Mouse (Mus musculus): Measurements from ENCODE around the gene Olfr65. TPM values are rescaled to one million over a fixed set of nuclear protein-coding genes. Genes with fewer than 3 reads are reported as not detected.

Olfr65 gene
- polyA plus RNA-seq (2015; fragmentation: Nextera tagmentation; extraction: Ambion mirVana), result not detected in 2 replicates

DNA sequence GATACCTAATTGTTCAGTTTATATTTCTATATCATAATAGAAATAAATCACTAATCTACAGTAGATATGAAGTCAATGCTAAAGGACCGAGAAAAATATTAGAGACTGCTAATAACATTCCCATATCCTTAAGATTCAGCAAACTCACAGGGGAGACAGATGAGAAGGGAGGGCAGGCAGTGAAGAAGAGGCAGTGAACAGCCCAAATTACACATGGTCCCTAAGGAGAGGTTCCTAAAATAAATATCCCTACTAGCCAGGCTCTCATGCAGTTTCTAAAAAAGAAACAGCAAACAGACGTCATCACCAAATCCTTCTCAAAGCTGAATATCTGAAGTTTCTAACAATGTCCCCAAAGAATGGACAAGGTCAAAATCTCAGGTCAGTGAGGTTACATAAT, at the start of gene Olfr65:
TSS of gene Olfr65 (plus strand) at position 301 of the 400 bp plus-strand sequence.
- Histone ChIP-seq H3K27me3 (no peaks in the 10 kb centered on the region), H3K27ac (no peak within 1 kb of the TSS), H3K36me3 (ENCODE audit: poor library complexity, severe bottlenecking) (no peaks in the 10 kb centered on the region), H3K4me2 (no peak within 1 kb of the TSS), H3K4me1 (no peaks in the 10 kb centered on the region), H3K9ac (no peak within 1 kb of the TSS), H3K9me3 (replicated peaks) (no peaks in the 10 kb centered on the region), H3K4me3 (no peak within 1 kb of the TSS)
- 90% methylated on average over 2 of the region's 2 CpGs for WGBS
- ATAC-seq, result no peak

DNA sequence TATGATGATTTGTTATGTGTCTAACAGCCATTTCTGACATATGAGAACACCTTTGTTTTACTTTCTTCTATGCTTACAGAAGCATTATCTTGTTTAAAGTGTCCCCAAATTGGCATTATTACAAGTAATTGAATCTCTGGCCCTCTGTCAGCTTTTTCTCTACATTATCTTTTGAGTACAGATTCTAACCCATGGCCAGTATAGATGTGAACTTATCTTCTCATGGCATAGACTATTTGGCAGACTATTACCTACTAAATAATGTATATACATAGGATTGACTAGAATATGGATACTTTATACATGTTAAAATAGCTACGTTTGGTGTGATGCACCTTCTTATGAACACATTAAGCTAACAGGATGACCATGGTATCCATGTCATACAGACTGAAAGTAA, 48.6 kb upstream of the Olfr65 start:
- Histone ChIP-seq H3K4me2 (no peak overlapping the region), H3K4me1 (no peaks in the 10 kb centered on the region), H3K27me3 (no peaks in the 10 kb centered on the region), H3K9ac (no peak overlapping the region), H3K9me3 (replicated peaks) (no peaks in the 10 kb centered on the region), H3K27ac (no peak overlapping the region), H3K36me3 (ENCODE audit: poor library complexity, severe bottlenecking) (no peaks in the 10 kb centered on the region), H3K4me3 (no peak overlapping the region)
- 76% methylated on average over 1 of the region's 1 CpGs for WGBS
- no peak for ATAC-seq

DNA sequence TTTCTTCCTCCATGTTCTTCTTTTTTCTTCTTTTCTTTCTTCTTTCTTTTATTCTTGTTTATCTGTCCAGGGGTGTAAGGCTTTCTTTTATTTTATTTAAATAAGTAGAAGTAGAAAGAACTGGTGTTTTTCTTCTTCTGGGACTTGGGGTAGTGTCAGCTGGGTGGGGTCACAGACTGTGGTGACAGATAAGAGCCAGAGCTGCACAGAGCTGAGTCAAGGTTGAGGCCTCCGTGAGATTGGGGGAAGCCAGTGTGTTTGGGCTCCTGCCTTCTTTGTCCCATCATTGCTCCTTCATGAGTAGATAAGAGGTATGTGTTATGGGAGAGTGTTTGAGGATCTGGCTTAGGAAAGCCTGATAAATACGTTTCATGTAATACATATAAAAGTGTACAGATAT, 44.2 kb upstream of the Olfr65 start:
- H3K9me3 ChIP-seq (replicated peaks), result no peaks in the 10 kb centered on the region

DNA sequence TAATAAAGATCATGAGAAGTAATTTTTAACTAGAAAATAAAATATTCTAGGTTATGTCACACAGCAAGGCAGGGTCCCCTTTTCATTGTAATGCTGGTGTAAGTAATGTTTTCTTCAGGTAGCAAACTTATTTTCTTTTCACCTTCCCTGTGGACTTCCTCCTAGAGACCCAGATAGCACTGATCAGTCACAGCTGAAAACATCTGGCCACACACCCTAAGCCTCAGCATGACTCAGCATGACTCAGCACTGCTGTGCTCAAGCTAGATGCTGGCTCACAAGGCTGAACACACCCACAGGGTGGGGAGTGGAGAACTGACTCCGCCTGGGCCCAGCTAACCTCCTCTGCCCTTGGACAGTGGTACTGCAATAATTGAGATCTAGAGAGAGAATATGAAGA, 42.4 kb upstream of the Olfr65 start:
- Histone ChIP-seq H3K9me3 (replicated peaks) (no peaks in the 10 kb centered on the region), H3K4me3 (no peak overlapping the region), H3K4me2 (no peak overlapping the region), H3K27ac (no peak overlapping the region), H3K36me3 (ENCODE audit: poor library complexity, severe bottlenecking) (no peaks in the 10 kb centered on the region), H3K27me3 (no peaks in the 10 kb centered on the region), H3K9ac (no peak overlapping the region), H3K4me1 (no peaks in the 10 kb centered on the region)
- ATAC-seq, result no peak
- 62% methylated on average over 1 of the region's 1 CpGs for WGBS

More for the DNA sequence above, 44.2 kb upstream of the Olfr65 start:
- Histone ChIP-seq H3K4me2 (no peak overlapping the region), H3K9ac (no peak overlapping the region), H3K4me3 (no peak overlapping the region), H3K27ac (no peak overlapping the region), H3K27me3 (no peaks in the 10 kb centered on the region), H3K4me1 (no peaks in the 10 kb centered on the region), H3K36me3 (ENCODE audit: poor library complexity, severe bottlenecking) (no peaks in the 10 kb centered on the region)
- no peak for ATAC-seq
- 80% methylated on average over 2 of the region's 2 CpGs for WGBS

DNA sequence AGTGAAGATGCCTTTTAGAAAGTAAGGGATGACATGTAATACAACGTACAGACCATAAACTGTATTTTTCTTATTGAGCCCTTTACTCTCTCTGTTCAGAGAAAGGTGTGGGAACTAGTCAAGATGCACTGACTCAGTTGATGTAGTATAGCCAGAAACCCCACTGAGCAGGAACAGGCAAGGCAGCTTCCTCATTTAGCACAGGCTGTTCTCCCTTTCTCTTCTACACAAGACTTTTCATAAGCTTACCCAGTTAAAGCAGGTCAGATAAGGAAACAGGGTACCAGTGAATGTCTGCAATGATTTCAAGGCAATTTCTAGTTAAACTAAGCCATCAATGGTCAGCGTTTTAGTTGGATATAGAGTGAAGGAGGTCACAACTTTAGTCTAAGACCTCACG, 41.8 kb upstream of the Olfr65 start:
- no peaks in the 10 kb centered on the region for H3K9me3 ChIP-seq (replicated peaks)
- no peaks in the 10 kb centered on the region for H3K36me3 ChIP-seq (ENCODE audit: poor library complexity, severe bottlenecking)
- H3K27ac ChIP-seq, result no peak overlapping the region
- ATAC-seq, result no peak
- no peaks in the 10 kb centered on the region for H3K4me1 ChIP-seq
- H3K27me3 ChIP-seq, result no peaks in the 10 kb centered on the region
- no peak overlapping the region for H3K9ac ChIP-seq
- 85% methylated on average over 3 of the region's 3 CpGs for WGBS
- H3K4me2 ChIP-seq, result no peak overlapping the region
- no peak overlapping the region for H3K4me3 ChIP-seq

DNA sequence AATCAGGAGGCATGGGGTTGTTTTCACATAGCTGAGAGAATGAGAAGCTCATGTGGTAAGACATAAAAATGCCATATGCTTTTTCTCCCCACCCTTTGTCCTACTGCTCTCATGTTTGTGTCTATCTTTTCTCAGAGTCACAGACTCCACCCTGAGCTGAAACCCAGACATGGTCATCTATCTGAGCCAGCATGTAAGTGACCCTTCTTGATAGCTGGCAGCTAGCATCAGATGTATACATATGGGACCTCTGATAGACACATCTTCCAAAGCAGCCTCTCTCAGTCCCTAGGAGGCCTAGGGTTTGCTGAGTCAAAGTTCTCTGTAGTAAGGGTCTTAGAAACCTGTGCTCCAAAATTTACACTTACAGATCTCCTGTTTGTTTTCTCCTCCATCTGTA, 37.6 kb upstream of the Olfr65 start:
- H3K4me1 ChIP-seq, result no peaks in the 10 kb centered on the region
- no peak overlapping the region for H3K27ac ChIP-seq
- no peaks in the 10 kb centered on the region for H3K9me3 ChIP-seq (replicated peaks)
- no peak overlapping the region for H3K4me2 ChIP-seq
- no peaks in the 10 kb centered on the region for H3K27me3 ChIP-seq
- H3K36me3 ChIP-seq (ENCODE audit: poor library complexity, severe bottlenecking), result no peaks in the 10 kb centered on the region
- no peak overlapping the region for H3K9ac ChIP-seq
- H3K4me3 ChIP-seq, result no peak overlapping the region
- no peak for ATAC-seq

DNA sequence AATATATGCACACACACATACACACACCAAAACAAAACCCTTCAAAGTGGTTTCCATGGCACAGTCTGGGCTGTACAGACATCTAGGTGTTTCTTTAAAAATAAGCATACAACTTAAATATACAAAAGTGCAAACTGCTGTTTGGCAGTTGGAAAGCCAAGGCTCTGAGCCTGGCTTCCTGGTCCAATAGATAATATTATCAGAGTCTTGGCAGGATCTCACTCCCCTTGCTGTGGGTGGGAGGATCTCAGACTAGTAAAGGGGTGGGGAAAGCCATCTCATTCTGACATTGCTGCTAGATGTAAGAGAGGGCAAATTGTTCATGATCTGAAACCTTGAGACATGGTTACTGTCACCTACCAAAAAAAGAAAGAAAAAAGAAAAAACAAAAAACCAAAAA, 32.6 kb upstream of the Olfr65 start:
- H3K36me3 ChIP-seq (ENCODE audit: poor library complexity, severe bottlenecking), result no peaks in the 10 kb centered on the region
- ATAC-seq, result no peak
- H3K4me3 ChIP-seq, result no peak overlapping the region

DNA sequence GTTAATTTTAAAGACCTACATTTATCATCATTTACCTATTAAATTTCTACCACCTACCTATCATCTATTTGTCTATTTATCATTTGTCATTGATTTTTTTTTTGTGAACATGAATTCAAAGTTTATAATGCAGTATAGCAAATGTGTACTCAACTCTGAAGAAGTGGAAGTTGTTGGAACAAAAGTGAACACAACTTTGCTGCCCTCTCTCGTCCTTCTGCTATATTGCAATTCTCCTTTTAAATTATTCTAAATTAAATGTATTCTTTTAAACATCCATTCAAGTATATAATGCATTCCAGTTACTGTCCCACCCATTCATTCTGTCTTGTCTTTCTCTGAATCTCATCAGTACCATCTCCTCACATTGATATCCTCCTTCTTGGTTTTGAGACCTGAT, 30.2 kb upstream of the Olfr65 start:
- H3K27me3 ChIP-seq, result no peaks in the 10 kb centered on the region
- 9% methylated on average over 1 of the region's 1 CpGs for WGBS
- no peak overlapping the region for H3K4me3 ChIP-seq
- H3K27ac ChIP-seq, result no peak overlapping the region
- H3K4me2 ChIP-seq, result no peak overlapping the region
- no peaks in the 10 kb centered on the region for H3K9me3 ChIP-seq (replicated peaks)
- no peak overlapping the region for H3K9ac ChIP-seq
- no peaks in the 10 kb centered on the region for H3K4me1 ChIP-seq
- ATAC-seq, result no peak
- no peaks in the 10 kb centered on the region for H3K36me3 ChIP-seq (ENCODE audit: poor library complexity, severe bottlenecking)

More for the DNA sequence above, 32.6 kb upstream of the Olfr65 start:
- no peaks in the 10 kb centered on the region for H3K27me3 ChIP-seq
- H3K9me3 ChIP-seq (replicated peaks), result no peaks in the 10 kb centered on the region
- no peak overlapping the region for H3K27ac ChIP-seq
- H3K9ac ChIP-seq, result no peak overlapping the region
- no peaks in the 10 kb centered on the region for H3K4me1 ChIP-seq
- H3K4me2 ChIP-seq, result no peak overlapping the region

DNA sequence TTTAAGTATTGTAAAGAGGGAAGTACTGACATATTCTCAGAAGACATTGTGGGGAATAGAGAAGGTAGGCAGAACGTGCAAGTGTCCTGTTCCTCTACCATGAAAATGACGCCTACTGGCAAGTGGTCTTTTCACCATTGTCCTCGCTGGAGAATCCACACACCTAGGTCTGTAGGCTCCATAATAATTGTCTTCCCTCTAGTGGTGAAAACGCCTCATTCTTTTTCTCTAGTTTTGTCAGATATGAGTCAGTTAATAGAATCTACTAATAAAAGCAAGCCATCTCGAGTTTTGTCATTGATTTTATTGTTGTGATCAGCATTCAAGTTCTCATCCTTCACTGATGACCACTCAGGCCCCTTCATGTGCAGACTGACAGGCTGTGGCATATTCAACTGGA, 28.8 kb upstream of the Olfr65 start:
- no peaks in the 10 kb centered on the region for H3K9me3 ChIP-seq (replicated peaks)
- H3K27me3 ChIP-seq, result no peaks in the 10 kb centered on the region
- ATAC-seq, result no peak
- no peak overlapping the region for H3K9ac ChIP-seq
- no peaks in the 10 kb centered on the region for H3K4me1 ChIP-seq
- H3K36me3 ChIP-seq (ENCODE audit: poor library complexity, severe bottlenecking), result no peaks in the 10 kb centered on the region
- no peak overlapping the region for H3K4me2 ChIP-seq
- WGBS, result 52% methylated on average over 5 of the region's 5 CpGs
- H3K4me3 ChIP-seq, result no peak overlapping the region
- no peak overlapping the region for H3K27ac ChIP-seq

DNA sequence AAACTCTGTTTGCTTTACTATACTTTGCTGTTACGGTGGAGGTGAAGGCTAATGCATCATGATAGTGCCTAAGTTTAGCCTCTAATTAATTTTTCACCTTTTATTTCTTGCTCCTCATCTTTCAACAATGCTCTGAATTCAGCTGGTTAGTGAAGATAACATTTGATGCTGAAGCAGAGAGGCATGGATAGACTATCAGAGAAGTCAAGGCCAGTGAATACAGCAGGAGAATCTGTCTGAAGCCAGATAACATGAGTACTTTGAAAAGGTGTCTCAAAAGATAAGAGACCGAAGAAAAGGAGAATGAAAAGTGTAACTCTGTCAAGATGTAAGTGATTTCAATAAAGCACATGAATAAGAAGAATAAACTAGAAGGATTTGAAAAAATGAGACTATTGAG, 26.2 kb upstream of the Olfr65 start:
- WGBS, result 86% methylated on average over 2 of the region's 2 CpGs

DNA sequence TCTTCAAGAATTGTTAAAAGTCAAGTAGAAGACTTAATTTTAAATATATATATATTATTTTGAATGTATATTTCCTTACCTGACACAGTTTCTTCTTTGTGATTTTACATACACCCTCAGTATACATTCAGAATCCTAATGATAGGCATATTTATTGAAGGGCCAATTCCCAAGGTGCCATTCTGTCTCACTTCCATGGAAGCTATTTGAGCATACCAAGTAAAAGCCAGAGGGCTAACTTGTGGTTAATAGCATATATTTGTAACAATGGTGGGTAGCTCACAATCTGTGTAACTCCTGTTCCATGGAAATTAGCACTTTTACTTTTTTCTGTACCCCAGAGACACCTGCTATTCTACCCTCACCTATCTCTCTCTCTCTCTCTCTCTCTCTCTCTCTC, 17.1 kb upstream of the Olfr65 start, which contains the start of gene Olfr66:
TSS of gene Olfr66 (minus strand) at position 101 of the 400 bp plus-strand sequence.
- Histone ChIP-seq H3K27ac (no peak within 1 kb of the TSS), H3K4me2 (no peak within 1 kb of the TSS), H3K36me3 (ENCODE audit: poor library complexity, severe bottlenecking) (no peaks in the 10 kb centered on the region), H3K4me3 (no peak within 1 kb of the TSS), H3K27me3 (no peaks in the 10 kb centered on the region), H3K9me3 (replicated peaks) (no peaks in the 10 kb centered on the region), H3K9ac (no peak within 1 kb of the TSS), H3K4me1 (no peaks in the 10 kb centered on the region)
- ATAC-seq, result no peak

More for the DNA sequence above, 26.2 kb upstream of the Olfr65 start:
- Histone ChIP-seq H3K4me2 (no peak overlapping the region), H3K36me3 (ENCODE audit: poor library complexity, severe bottlenecking) (no peaks in the 10 kb centered on the region), H3K27ac (no peak overlapping the region), H3K9ac (no peak overlapping the region), H3K9me3 (replicated peaks) (no peaks in the 10 kb centered on the region), H3K4me3 (no peak overlapping the region), H3K4me1 (no peaks in the 10 kb centered on the region), H3K27me3 (no peaks in the 10 kb centered on the region)
- ATAC-seq, result no peak

DNA sequence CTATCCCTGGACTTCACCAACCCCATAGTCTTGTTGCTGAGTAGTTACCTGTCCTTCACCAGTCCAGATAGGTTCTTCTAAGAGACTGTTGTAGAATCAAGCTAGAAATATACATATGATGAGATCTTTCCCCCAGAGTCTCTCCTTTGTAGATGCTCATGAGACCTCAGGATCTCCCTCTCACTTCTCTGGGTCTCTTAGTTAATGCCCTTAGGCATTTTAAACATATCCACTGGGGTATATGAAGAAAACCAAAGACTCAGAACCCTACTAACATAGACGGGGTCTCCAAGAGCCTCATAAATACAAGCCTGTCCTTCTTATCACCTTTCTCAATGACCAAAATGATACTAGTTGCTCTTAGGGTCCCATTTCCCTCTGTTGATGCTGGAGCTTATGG, 8.9 kb upstream of the Olfr65 start, which contains the start of gene Olfr64:
TSS of gene Olfr64 (minus strand) at position 101 of the 400 bp plus-strand sequence.
- no peaks in the 10 kb centered on the region for H3K9me3 ChIP-seq (replicated peaks)
- H3K27ac ChIP-seq, result no peak within 1 kb of the TSS
- H3K4me2 ChIP-seq, result no peak within 1 kb of the TSS
- no peaks in the 10 kb centered on the region for H3K36me3 ChIP-seq (ENCODE audit: poor library complexity, severe bottlenecking)
- no peak for ATAC-seq
- no peaks in the 10 kb centered on the region for H3K27me3 ChIP-seq
- WGBS, result 75% methylated on average over 1 of the region's 1 CpGs
- no peak within 1 kb of the TSS for H3K9ac ChIP-seq
- H3K4me3 ChIP-seq, result no peak within 1 kb of the TSS
- no peaks in the 10 kb centered on the region for H3K4me1 ChIP-seq

DNA sequence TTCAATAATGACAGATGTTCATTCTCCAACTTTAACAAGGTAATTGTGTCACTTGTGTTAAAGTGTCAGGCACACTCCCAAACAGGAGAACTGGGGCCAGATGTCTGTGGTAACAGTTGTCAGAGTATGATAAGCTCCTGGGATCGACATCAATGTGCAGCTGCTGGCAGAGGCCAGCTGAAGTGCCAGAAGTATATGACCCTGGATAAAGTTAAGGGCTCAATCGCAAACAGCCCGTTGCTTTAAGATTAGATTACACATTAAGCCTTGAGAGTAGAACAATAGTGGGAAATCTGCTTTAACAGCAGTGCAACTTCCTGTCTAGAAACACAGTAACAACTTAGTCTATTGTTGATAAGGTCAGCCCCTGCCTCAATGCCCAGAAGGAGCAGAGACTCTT, 6.8 kb downstream of the Olfr65 start:
- H3K9ac ChIP-seq, result no peak overlapping the region
- ATAC-seq, result no peak
- no peak overlapping the region for H3K27ac ChIP-seq
- H3K9me3 ChIP-seq (replicated peaks), result no peaks in the 10 kb centered on the region
- no peaks in the 10 kb centered on the region for H3K4me1 ChIP-seq
- 64% methylated on average over 3 of the region's 3 CpGs for WGBS
- no peak overlapping the region for H3K4me3 ChIP-seq
- H3K27me3 ChIP-seq, result no peaks in the 10 kb centered on the region
- H3K4me2 ChIP-seq, result no peak overlapping the region
- no peaks in the 10 kb centered on the region for H3K36me3 ChIP-seq (ENCODE audit: poor library complexity, severe bottlenecking)

Data from forebrain, embryonic 13.5 days (tissue).